Mouse (Mus musculus) activated CD4-positive, CD25-positive, alpha-beta regulatory T cell, adult 4 months (primary cell): ENCODE measurements around the gene Gpsm1. TPM values are rescaled to one million over a fixed set of nuclear protein-coding genes. Genes with fewer than 3 reads are reported as not detected.
"Not testable (repeated sequence)": the region's sequence is repeated elsewhere in the genome, so short reads cannot be mapped to it uniquely, and the experiment has no call there.

Source experiments
- ATAC-seq: one replicate; pipeline ENCODE4 v1.8.0; 2017
- polyA plus RNA-seq, 2 experiments: library from polyadenylated mRNA; unstranded; fragments of 100-300 nt; shearing (Covaris generic); gene quantifications; one replicate each; pipeline ENCODE4 v1.2.1; 2017

The Gpsm1 gene
- polyA plus RNA-seq, 2 experiments from 2014 or later = 1.8 to 2.7 TPM

DNA sequence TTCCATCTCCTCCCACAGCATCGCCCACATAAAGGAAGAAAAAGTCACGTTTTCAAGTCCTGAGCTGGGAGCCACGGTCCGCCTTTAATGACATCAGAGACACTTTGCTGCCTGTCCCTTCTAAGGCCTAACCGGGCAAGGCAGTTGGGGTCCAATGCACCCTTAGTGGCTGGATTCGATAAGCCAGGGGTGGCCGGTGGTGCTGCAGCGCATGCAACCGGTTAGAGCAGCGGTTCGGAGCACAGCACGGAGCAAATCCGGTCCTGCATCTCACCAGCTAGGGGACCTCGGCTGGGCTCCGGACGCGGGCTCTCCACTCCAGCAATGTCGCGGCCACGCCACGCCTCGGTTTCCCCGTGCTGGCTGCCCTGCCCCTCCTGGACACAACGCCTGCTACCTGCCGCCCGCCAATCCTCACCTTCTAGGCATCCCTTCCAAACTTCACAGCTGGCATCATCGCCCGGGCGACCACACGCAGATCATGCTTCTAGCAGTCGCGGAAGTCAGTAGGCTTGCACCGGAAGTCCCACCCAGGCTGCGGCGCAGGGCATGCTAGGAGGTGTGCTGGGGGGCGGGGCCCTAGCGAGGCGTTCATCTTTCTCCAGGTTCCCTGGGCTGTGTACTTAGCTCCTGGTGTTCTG lies 64.9 kb downstream of the Gpsm1 start, which contains the start of gene Snapc4:
Gene Snapc4 (minus strand): TSS at position 523 of the 641 bp plus-strand sequence.
- ATAC-seq = peak; percentile 100

DNA sequence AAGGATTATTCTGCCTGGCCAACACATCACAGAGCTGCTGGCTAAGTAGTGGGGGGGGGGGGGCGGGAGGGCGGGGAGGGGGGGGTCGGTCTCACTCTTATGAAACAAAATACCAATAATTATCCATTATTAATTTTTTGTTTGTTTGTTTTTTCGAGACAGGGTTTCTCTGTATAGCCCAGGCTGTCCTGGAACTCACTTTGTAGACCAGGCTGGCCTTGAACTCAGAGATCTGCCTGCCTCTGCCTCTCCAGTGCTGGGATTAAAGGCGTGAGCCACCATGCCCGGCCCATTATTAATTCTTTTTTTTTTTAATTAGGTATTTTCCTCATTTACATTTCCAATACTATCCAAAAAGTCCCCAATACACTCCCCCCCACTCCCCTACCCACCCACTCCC lies 65.6 kb downstream of the Gpsm1 start:
- not testable (repeated sequence) for ATAC-seq

GRCm38 (mm10) chr2:26387713-26388112 lies 72.4 kb downstream of the Gpsm1 start:
- no peak for ATAC-seq

DNA sequence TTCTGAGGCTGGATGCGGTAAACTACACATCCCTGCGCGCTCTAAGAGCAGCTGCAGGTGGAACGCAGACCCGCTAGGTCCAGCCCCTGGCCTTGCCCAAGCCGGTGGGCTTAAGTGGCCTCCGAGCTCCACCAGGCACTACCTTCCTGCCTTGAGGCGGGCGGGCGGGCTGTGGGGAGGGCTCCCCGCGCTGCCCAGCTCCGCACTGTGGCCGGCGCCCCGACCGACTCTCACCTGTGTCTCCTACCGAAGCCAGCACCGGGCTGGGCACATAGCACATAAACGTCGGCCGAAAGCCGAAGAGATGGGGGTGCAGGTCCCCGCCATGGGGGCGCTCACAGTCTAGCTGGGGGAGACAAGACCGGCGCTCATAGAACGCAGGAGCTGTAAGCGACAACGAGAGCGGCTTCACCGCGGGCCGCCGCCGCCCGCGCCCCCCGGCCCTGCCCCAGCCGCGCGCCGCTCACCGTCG lies 73.4 kb downstream of the Gpsm1 start:
- ATAC-seq = peak; percentile 7

DNA sequence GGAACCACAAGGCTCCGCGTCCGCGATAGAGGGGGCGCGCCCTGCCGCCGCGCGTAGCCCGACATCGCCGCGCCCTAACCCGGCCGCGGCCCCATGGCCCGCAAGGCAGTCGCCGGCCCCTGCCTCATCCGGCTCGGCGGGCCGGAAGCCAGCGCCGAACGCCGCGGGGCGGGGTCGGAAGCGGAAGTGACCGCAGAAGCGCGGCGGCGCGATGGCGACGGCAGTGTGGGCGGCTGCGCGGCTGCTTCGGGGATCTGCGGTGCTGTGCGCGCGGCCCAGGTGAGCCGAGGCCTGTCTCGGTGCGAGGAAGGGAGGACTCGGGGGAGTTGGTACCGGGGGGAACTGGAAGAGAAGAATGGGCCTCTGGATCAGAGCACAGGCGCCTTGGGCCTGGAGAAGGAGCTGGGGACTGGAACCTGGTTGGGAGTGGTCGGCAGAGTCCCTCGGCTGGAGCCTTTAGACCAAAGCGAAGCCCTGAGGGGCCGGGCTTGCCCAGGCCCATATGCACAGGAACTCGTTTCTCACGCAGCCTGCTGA lies 73.9 kb downstream of the Gpsm1 start, which contains the start of the genes Entr1 and Pmpca:
Gene Entr1 (minus strand): TSS at position 163 of the 537 bp plus-strand sequence.
Gene Pmpca (plus strand): TSS at position 186 of the 537 bp plus-strand sequence.
- peak; percentile 89 for ATAC-seq

- ATAC-seq = no peak
Measured at GRCm38 (mm10) chr2:26390954-26391353, 75.6 kb downstream of the Gpsm1 start.

DNA sequence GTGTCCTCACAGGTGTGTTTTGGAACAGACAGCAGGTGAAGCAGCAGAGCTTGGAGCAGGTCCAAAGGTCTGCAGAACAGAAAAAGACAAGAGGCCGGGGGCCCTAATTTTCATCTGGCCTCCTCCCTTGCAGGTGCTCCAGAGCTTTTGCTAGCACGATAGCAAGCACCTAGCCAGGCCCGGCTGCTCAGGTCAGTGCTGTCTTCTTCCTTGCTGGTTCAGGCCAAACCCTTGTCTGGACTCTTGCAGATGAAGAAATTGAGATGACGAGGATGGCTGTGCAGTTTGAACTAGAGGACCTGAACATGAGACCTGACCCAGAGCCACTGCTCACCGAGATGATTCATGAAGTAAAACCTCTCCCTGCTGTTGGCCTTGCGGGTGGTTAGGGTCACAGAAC lies 76.3 kb downstream of the Gpsm1 start:
- no peak for ATAC-seq

Other genes with a start within 250 kb of the Gpsm1 start
- gene Nacc2, start 192.3 kb upstream of the Gpsm1 start, polyA plus RNA-seq = 1 to 10 TPM; 1.1 to 1.3 TPM
- gene Lhx3, start 107.2 kb upstream of the Gpsm1 start, polyA plus RNA-seq = not detected
- gene Qsox2, start 78.0 kb upstream of the Gpsm1 start, polyA plus RNA-seq = 1 to 10 TPM; 2.0 to 2.6 TPM
- not detected for gene Ccdc187, start 21.0 kb upstream of the Gpsm1 start, polyA plus RNA-seq
- gene Dnlz, start 36.6 kb downstream of the Gpsm1 start, polyA plus RNA-seq = 1 to 10 TPM; 6.5 to 7.4 TPM
- gene Card9, start 45.4 kb downstream of the Gpsm1 start, polyA plus RNA-seq = 1 to 10 TPM; 1.5 to 2.3 TPM
- 10 to 100 TPM; 20.1 to 24.4 TPM for gene Snapc4, start 65.1 kb downstream of the Gpsm1 start, polyA plus RNA-seq
- gene Entr1, start 73.8 kb downstream of the Gpsm1 start, polyA plus RNA-seq = 10 to 100 TPM; 44.8 to 54.9 TPM
- gene Pmpca, start 73.8 kb downstream of the Gpsm1 start, polyA plus RNA-seq = 10 to 100 TPM; 77.1 to 77.7 TPM
- gene Inpp5e, start 93.7 kb downstream of the Gpsm1 start, polyA plus RNA-seq = 10 to 100 TPM in 1 of 2 experiments, 1 to 10 TPM in 1; 9.5 to 13.5 TPM
- gene Sec16a, start 129.7 kb downstream of the Gpsm1 start, polyA plus RNA-seq = 10 to 100 TPM; 22.4 to 23.9 TPM
- gene Notch1, start 201.1 kb downstream of the Gpsm1 start, polyA plus RNA-seq = 10 to 100 TPM; 22.2 to 28.7 TPM